Mouse (Mus musculus) G1E (cell line): ENCODE measurements at regions not wholly inside any gene's neighbourhood (a gene's known extent, or its start where the extent isn't known, plus 50 kb on each side); places are given as distances from the start of the nearest gene placed in this dataset.

Experiments
- ATAC-seq: 2 replicates; pipeline ENCODE4 v1.8.0; 2016; ENCODE audit warnings: mild to moderate bottlenecking; ENCODE audit not compliant: insufficient number of reproducible peaks, poor library complexity, low FRiP score, severe bottlenecking; ENCODE audit errors: extremely low read depth
- DNase-seq: peaks from one replicate; pipeline ENCODE4 v3.0.0; 2012; ENCODE audit warnings: low spot score
- H3K27me3 ChIP-seq: 2 replicates; pipeline ENCODE4 v1.6.1; 2012; ENCODE audit warnings: mild to moderate bottlenecking, low read length, inconsistent platforms; ENCODE audit not compliant: insufficient read depth
- H3K36me3 ChIP-seq: replicated peaks from 2 replicates; pipeline ENCODE3; 2012; ENCODE audit warnings: mild to moderate bottlenecking, inconsistent platforms
- H3K4me1 ChIP-seq: 2 replicates; pipeline ENCODE4 v1.6.1; 2012; ENCODE audit warnings: low read depth, low read length, inconsistent platforms, mixed read lengths; ENCODE audit not compliant: insufficient read depth
- H3K4me3 ChIP-seq: 2 replicates; pipeline ENCODE4 v1.5.1; 2012; ENCODE audit warnings: low read depth, mild to moderate bottlenecking, inconsistent platforms, low read length, moderate library complexity, mixed read lengths
- H3K9me3 ChIP-seq: replicated peaks from 2 replicates; pipeline ENCODE4 v1.6.1; 2012; ENCODE audit warnings: inconsistent platforms
- CTCF ChIP-seq: IDR thresholded peaks from 2 replicates; pipeline ENCODE4 v1.5.1; 2012; ENCODE audit warnings: low read depth, low read length, inconsistent platforms, mixed read lengths
- GATA1 ChIP-seq: IDR thresholded peaks from 2 replicates; pipeline ENCODE4 v1.6.1; 2012; ENCODE audit warnings: borderline replicate concordance, low read length, inconsistent platforms, mixed read lengths
- GATA2 ChIP-seq: IDR thresholded peaks from 2 replicates; pipeline ENCODE4 v1.6.1; 2012; ENCODE audit warnings: low read depth, low read length, inconsistent platforms, borderline replicate concordance
- POLR2AphosphoS5 ChIP-seq: IDR thresholded peaks from 2 replicates; pipeline ENCODE4 v1.6.1; 2012; ENCODE audit warnings: low read depth, low read length, inconsistent platforms; ENCODE audit not compliant: insufficient replicate concordance
- TAL1 ChIP-seq: conservative IDR thresholded peaks from 2 replicates; pipeline ENCODE4 v1.6.1; 2012; ENCODE audit warnings: low read depth, low read length, inconsistent platforms, mixed read lengths

DNA sequence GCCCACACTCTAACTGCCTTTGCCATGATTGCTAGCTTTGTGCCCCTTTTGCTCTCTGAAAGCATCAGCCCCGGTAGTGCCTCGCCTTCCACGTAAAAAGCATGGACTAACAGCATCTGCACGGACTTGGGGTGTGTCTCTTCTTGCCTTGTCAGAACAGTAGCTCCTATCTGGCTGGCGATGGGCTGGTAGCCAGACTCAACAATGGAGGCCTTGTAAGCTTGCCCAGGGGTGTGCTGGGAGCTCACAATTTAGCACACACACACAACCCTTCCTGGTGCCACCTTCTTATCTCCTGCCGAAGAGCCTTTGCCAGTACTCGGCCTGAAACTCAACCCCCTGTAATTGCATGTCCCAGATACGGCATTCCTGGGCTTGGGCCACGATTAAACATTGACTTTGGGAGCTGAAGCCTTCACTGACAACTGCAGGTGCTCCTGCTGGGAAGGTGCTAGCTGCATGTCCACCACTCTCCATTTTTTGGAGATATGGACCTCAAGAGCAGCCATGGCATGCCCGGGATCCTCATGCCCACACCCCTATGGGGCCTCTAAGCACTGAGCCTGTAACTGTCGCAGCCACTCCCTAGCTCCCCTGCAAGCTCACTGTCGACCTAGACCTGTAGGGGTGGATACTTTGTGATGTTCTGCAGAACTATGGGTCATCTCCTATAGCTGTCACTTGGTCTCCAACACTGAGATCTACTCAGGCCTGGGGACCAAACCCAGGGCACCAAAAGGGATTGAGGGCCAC lies 166.7 kb upstream of the Haao start:
- TF ChIP-seq POLR2AphosphoS5 (no peak), GATA2 (no peak), CTCF (no peak), TAL1 (no peak), GATA1 (no peak)
- Histone ChIP-seq H3K4me1 (peaks cover 28% of the 10 kb centered on the region), H3K36me3 (no peaks in the 10 kb centered on the region), H3K4me3 (no peak overlapping the region), H3K27me3 (peaks cover 23% of the 10 kb centered on the region), H3K9me3 (no peaks in the 10 kb centered on the region)
- DNase-seq (no peak), ATAC-seq (no peak)

DNA sequence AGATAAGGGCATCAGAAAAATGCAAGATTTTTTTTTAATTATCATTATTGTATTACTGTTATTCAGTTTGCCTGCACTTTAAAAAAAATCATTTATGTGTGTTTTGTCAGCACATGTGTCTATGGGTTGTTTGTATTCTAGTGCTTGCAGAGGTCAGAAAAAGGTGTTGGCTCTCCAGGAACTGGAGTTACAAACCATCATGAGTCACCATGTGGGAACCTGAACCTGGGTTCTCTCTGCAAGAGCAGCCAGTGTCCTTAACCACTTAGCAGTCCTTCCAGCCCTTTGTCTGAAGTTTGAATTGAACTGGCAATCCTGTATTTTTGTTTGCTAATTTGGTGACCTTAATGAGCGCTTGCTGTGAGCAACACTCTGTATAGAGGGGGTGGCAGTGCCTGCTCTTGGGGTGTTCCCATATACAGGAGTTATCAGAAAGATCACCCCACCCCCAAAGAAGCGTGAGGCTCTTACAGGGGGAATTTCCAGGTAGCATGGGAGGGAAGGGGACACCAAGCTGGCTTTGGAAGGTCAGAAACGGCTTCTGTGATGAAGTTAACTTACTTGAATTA lies 162.8 kb upstream of the Haao start:
- DNase-seq, result no peak
- ATAC-seq, result no peak
- Histone ChIP-seq H3K9me3 (no peaks in the 10 kb centered on the region), H3K4me3 (no peak overlapping the region), H3K4me1 (peaks cover 53% of the 10 kb centered on the region), H3K36me3 (no peaks in the 10 kb centered on the region), H3K27me3 (peaks cover 16% of the 10 kb centered on the region)
- TF ChIP-seq CTCF (no peak), GATA1 (no peak), GATA2 (no peak), POLR2AphosphoS5 (no peak), TAL1 (no peak)

DNA sequence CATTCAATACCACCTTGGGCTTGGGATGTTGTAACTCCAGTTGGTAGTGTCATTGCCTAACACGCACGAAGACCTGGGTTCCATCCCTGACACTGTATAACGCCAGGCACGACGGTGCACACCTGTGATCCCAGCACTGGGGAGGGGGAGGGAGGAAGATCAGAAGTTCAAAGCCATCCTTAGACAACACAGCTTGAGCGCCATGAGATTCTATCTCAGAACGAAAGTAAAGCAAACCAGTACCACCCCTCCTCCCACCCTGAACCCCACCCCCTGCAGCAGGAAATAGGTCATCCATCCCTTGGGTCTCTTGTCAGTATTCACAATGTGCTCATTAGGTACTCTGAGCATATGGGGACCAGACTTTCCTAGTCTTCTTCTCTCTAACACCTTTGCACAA lies 162.2 kb upstream of the Haao start:
- ATAC-seq (no peak), DNase-seq (no peak)
- H3K4me3 ChIP-seq, result no peak overlapping the region
- H3K27me3 ChIP-seq, result peaks cover 18% of the 10 kb centered on the region
- TF ChIP-seq TAL1 (no peak), GATA2 (no peak), GATA1 (no peak), CTCF (no peak), POLR2AphosphoS5 (no peak)
- H3K9me3 ChIP-seq, result no peaks in the 10 kb centered on the region
- H3K36me3 ChIP-seq, result no peaks in the 10 kb centered on the region
- H3K4me1 ChIP-seq, result peaks cover 56% of the 10 kb centered on the region

DNA sequence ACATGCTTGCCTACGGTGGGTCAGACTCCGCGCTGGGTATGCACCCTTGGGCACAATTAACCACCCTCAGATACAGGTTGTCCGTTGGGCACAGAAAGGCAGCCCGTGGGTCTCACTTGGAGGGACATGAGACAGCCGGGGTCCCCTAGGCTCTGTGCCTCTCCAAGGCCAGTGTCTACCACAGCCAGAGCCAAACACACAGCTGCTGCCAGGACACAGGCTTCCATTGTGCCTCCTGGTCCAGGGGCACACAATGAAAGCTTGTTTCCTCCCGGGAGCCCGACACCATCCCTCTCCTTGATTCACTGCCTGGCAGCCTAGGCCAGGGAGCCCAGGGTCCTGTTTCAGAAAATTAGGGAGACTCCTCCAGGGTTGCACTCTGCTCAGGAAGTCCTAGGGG lies 161.4 kb upstream of the Haao start:
- Histone ChIP-seq H3K4me1 (peaks cover 57% of the 10 kb centered on the region), H3K36me3 (no peaks in the 10 kb centered on the region), H3K4me3 (no peak overlapping the region), H3K9me3 (no peaks in the 10 kb centered on the region), H3K27me3 (peaks cover 21% of the 10 kb centered on the region)
- TF ChIP-seq TAL1 (no peak), GATA2 (no peak), POLR2AphosphoS5 (no peak), CTCF (no peak), GATA1 (no peak)
- DNase-seq (no peak), ATAC-seq (no peak)

DNA sequence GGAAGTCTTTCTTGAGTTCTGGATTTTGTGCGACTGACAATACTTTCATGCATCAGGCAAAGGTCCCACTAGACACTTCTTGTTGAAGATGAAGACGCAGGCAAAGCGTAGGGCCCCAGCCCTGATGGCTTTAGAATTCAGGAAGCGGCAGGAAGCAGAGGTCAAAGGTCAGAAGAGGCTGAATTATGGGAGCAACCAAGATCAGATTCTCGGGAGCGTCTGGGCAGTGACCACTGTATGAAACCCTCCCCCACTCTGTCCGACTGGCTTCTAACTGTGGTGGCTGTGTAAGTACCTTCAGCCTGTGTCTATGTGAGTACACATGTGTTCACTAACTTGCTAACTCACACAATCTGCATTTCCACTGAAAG lies 160.9 kb upstream of the Haao start:
- no peaks in the 10 kb centered on the region for H3K36me3 ChIP-seq
- H3K9me3 ChIP-seq, result no peaks in the 10 kb centered on the region
- no peak overlapping the region for H3K4me3 ChIP-seq
- ATAC-seq, result no peak
- TF ChIP-seq GATA2, result no peak
- no peak for TF ChIP-seq TAL1
- no peak for TF ChIP-seq POLR2AphosphoS5
- TF ChIP-seq CTCF, result no peak
- TF ChIP-seq GATA1, result no peak
- no peak for DNase-seq
- peaks cover 23% of the 10 kb centered on the region for H3K27me3 ChIP-seq
- peaks cover 60% of the 10 kb centered on the region for H3K4me1 ChIP-seq

DNA sequence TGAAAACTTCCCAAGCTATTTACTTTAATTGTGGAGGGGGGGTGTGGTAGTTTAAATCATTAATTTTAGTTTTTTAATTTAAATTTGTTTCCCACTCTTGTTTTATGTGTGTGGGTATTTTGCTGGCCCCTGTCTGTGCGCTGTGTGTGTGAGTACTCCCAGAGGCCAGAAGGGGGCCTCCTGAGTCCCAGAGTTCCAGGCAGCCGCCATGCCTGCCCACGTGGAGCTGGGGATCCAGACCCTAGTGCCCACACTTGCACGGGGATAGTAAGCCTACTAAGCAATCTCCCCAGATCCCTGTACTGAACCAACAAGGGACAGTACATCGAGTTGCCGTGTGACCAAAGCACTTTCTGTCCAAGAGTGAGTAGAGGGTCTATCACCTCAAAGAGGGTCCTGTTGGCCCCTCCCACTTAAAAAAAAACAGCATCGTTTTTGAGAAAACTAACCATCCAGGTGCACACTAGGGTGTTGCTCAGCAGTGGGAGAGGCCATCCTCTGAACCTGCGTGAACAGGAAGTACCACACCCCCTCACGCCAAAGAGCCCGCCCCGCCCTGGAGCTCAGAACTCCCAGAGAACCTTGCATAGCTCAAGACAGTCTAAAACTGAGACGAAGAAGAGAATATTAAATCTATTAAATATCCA lies 160.4 kb upstream of the Haao start:
- Histone ChIP-seq H3K27me3 (peaks cover 20% of the 10 kb centered on the region), H3K4me1 (peaks cover 61% of the 10 kb centered on the region), H3K9me3 (no peaks in the 10 kb centered on the region), H3K36me3 (no peaks in the 10 kb centered on the region), H3K4me3 (no peak overlapping the region)
- TF ChIP-seq GATA1 (no peak), TAL1 (no peak), GATA2 (no peak), CTCF (no peak), POLR2AphosphoS5 (no peak)
- ATAC-seq, result 0 out of 2 replicates have a peak, but pooled peaks have one; percentile 51
- DNase-seq, result no peak
